Mouse (Mus musculus): ENCODE measurements around the gene Astn1. TPM values are rescaled to one million over a fixed set of nuclear protein-coding genes. Genes with fewer than 3 reads are reported as not detected.

Gene Astn1
- total and polyA plus RNA-seq, 3 experiments = 0.35 to 0.42 TPM; not detected in 1

DNA sequence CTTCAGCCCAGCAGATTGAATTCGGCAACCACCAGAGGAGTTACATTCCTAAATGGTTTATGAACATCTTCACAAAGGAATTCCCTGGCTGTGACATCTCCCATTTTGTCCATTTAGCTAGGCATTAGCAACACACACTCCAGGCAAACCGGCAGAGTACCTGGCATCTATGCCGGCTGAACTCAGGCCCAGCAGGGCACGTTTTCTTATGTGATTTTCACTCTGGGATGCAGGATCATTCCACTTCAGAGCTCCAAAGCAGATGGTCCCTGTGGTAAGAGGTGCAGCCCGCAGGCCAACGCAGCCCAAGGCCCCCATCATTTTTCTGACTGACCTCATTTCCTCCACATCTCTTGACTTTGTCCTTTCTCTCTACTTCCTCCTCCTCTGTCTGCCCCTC, 103.2 kb downstream of the Astn1 start:
- no peak overlapping the region for H3K4me2 ChIP-seq (ENCODE audit: insufficient read depth, low read depth, poor library complexity, severe bottlenecking)

DNA sequence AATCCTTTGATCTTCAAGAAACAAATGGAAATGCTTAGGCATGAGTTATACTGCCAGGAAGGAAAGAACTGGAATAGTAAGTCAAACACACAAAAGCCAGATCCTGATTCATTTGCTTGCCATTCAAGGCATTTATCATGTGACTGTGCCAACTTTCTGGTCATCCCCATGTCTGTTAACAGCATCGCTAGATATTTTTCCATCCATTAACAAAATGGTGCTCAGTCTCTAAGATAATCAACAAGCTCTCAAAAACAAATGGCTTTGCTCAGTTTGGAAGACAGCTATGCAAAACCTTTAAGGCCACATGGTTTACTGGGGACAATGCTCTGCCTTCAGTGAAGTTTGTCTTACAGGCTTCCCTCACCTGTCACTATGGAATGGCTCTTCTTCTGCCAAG, 115.8 kb downstream of the Astn1 start:
- Histone ChIP-seq H3K79me2 (replicated peaks; ENCODE audit: control insufficient read depth, extremely low read depth, insufficient read depth, poor library complexity, severe bottlenecking) (no peaks in the 10 kb centered on the region), H3K27me3 (replicated peaks) (no peaks in the 10 kb centered on the region), H3K4me2 (ENCODE audit: insufficient read depth, low read depth, poor library complexity, severe bottlenecking) (no peak overlapping the region), H3K9ac (ENCODE audit: insufficient read depth, low read depth) (no peak overlapping the region), H3K4me1 (ENCODE audit: control insufficient read depth in 1 of 2, insufficient read depth in 2 of 2) (peaks cover 0 to 12% of the 10 kb centered on the region in 2 experiments; a peak in 2 of 4 replicates), H3K4me3 (replicated peaks in 1 of 3; ENCODE audit: low read depth in 2 of 3, low read length in 2 of 3, poor library complexity in 1 of 3) (no peak overlapping the region), H3K27ac (ENCODE audit: insufficient read depth, low read depth) (no peak overlapping the region), H3K36me3 (replicated peaks in 1 of 2; ENCODE audit: control insufficient read depth in 1 of 2, insufficient read depth in 1 of 2, low read length in 1 of 2) (no peaks in the 10 kb centered on the region), H3K9me3 (replicated peaks; ENCODE audit: low read length) (no peaks in the 10 kb centered on the region)
- in situ Hi-C loops (cut with MboI; ENCODE audit: low pct_ligation_motif_present, low pct_unique_long_range_greater_than_20kb, low sequenced_read_pairs) (no loop called here), dilution Hi-C loops (cut with MboI; ENCODE audit: extremely low pct_ligation_motif_present, extremely low pct_unique_long_range_greater_than_20kb, low sequenced_read_pairs) (no loop called here)
- no peak for DNase-seq (ENCODE audit: extremely low read depth)
- no peak for TF ChIP-seq E2F4 (IDR thresholded peaks at IDR 0.05; ENCODE audit: insufficient replicate concordance, low read depth, low read length)

More for the DNA sequence above, 103.2 kb downstream of the Astn1 start:
- Histone ChIP-seq H3K27me3 (replicated peaks) (no peaks in the 10 kb centered on the region), H3K4me3 (replicated peaks in 1 of 3; ENCODE audit: low read depth in 2 of 3, low read length in 2 of 3, poor library complexity in 1 of 3) (no peak overlapping the region), H3K27ac (ENCODE audit: insufficient read depth, low read depth) (no peak overlapping the region), H3K4me1 (ENCODE audit: control insufficient read depth in 1 of 2, insufficient read depth in 2 of 2) (peaks cover 0 to 14% of the 10 kb centered on the region in 2 experiments; a peak in 2 of 4 replicates), H3K79me2 (replicated peaks; ENCODE audit: control insufficient read depth, extremely low read depth, insufficient read depth, poor library complexity, severe bottlenecking) (no peaks in the 10 kb centered on the region), H3K9ac (ENCODE audit: insufficient read depth, low read depth) (no peak overlapping the region), H3K36me3 (replicated peaks in 1 of 2; ENCODE audit: control insufficient read depth in 1 of 2, insufficient read depth in 1 of 2, low read length in 1 of 2) (no peaks in the 10 kb centered on the region), H3K9me3 (replicated peaks; ENCODE audit: low read length) (no peaks in the 10 kb centered on the region)
- DNase-seq (ENCODE audit: extremely low read depth) = no peak
- dilution Hi-C loops (cut with MboI; ENCODE audit: extremely low pct_ligation_motif_present, extremely low pct_unique_long_range_greater_than_20kb, low sequenced_read_pairs) = no loop called here
- in situ Hi-C loops (cut with MboI; ENCODE audit: low pct_ligation_motif_present, low pct_unique_long_range_greater_than_20kb, low sequenced_read_pairs) = no loop called here
- TF ChIP-seq ZNF384 (IDR thresholded peaks at IDR 0.05; ENCODE audit: low read depth, low read length) (no peak), CHD2 (IDR thresholded peaks at IDR 0.05; ENCODE audit: low read length) (no peak), GABPA (IDR thresholded peaks at IDR 0.05; ENCODE audit: insufficient replicate concordance, low read depth, low read length) (no peak)

DNA sequence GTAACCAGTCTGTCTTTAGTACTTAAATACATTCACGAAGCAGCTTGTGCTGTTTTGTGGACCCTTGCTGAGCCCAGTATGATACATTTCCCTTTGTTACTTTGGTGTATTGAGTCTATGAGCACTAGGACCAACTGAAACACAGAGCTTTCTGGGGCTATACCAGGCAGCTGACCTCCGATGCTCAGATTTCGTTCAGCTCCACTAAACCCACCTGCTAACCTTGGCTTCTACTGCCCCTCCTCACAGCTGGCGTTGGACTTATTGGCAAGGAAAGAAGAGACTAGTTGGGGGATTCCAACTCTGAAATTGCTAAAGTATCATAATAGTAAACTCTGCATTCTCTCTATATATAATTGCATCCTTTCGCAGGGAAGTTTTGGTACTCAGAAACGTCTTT, 118.2 kb downstream of the Astn1 start:
- Histone ChIP-seq H3K79me2 (replicated peaks; ENCODE audit: control insufficient read depth, extremely low read depth, insufficient read depth, poor library complexity, severe bottlenecking) (no peaks in the 10 kb centered on the region), H3K27ac (ENCODE audit: insufficient read depth, low read depth) (no peak overlapping the region), H3K36me3 (replicated peaks in 1 of 2; ENCODE audit: control insufficient read depth in 1 of 2, insufficient read depth in 1 of 2, low read length in 1 of 2) (no peaks in the 10 kb centered on the region), H3K9ac (ENCODE audit: insufficient read depth, low read depth) (no peak overlapping the region), H3K9me3 (replicated peaks; ENCODE audit: low read length) (no peaks in the 10 kb centered on the region), H3K4me1 (ENCODE audit: control insufficient read depth in 1 of 2, insufficient read depth in 2 of 2) (peaks cover 0 to 12% of the 10 kb centered on the region in 2 experiments; a peak in 2 of 4 replicates), H3K27me3 (replicated peaks) (no peaks in the 10 kb centered on the region), H3K4me2 (ENCODE audit: insufficient read depth, low read depth, poor library complexity, severe bottlenecking) (no peak overlapping the region), H3K4me3 (replicated peaks in 1 of 3; ENCODE audit: low read depth in 2 of 3, low read length in 2 of 3, poor library complexity in 1 of 3) (no peak overlapping the region)
- dilution Hi-C loops (cut with MboI; ENCODE audit: extremely low pct_ligation_motif_present, extremely low pct_unique_long_range_greater_than_20kb, low sequenced_read_pairs) (no loop called here), in situ Hi-C loops (cut with MboI; ENCODE audit: low pct_ligation_motif_present, low pct_unique_long_range_greater_than_20kb, low sequenced_read_pairs) (no loop called here)
- TF ChIP-seq TCF12 (IDR thresholded peaks at IDR 0.05; ENCODE audit: low read depth, low read length) (peak; percentile 36; the same call in 1 of the 2 replicates), CHD1 (IDR thresholded peaks at IDR 0.05; ENCODE audit: low read depth, low read length) (no peak), ETS1 (conservative IDR thresholded peaks at IDR 0.05; ENCODE audit: low read depth, low read length) (peak; percentile 29), EP300 (IDR thresholded peaks at IDR 0.05; ENCODE audit: low read length) (0 out of 2 replicates have a peak, but pooled peaks have one; percentile 15)
- DNase-seq (ENCODE audit: extremely low read depth) = peak; percentile 33

Measured in CH12.LX (cell line).